Mouse (Mus musculus) thymus, adult 2 months (tissue): Measurements from ENCODE around the gene Arhgap33. TPM values are rescaled to one million over a fixed set of nuclear protein-coding genes. Genes with fewer than 3 reads are reported as not detected.
A peak's percentile ranks its signal among the peaks of the same experiment; 100 is the strongest.

ENCODE experiments used
- DNase-seq: peaks from one replicate; pipeline ENCODE4 v3.0.0; 2021
- H3K27ac ChIP-seq: fragments of 200-500 bp; 2 replicates; pipeline ENCODE4 v1.5.1; 2012; ENCODE audit warnings: low read length, control low read depth; ENCODE audit not compliant: control insufficient read depth, insufficient read depth
- H3K27me3 ChIP-seq: fragments of 200-500 bp; 2 replicates; pipeline ENCODE4 v1.6.1; 2012; ENCODE audit warnings: mild to moderate bottlenecking, low read length, moderate library complexity, mixed read lengths; ENCODE audit not compliant: control insufficient read depth, insufficient read depth
- H3K36me3 ChIP-seq: fragments of 200-500 bp; 2 replicates; pipeline ENCODE4 v1.6.1; 2012; ENCODE audit warnings: mild to moderate bottlenecking, low read length, moderate library complexity; ENCODE audit not compliant: control insufficient read depth, insufficient read depth
- H3K4me1 ChIP-seq: fragments of 200-500 bp; replicated peaks from 2 replicates; pipeline ENCODE4 v1.6.1; 2012; ENCODE audit warnings: low read length; ENCODE audit not compliant: control insufficient read depth, insufficient read depth
- H3K4me3 ChIP-seq: fragments of 200-500 bp; 2 replicates; pipeline ENCODE4 v1.5.1; 2012; ENCODE audit warnings: mild to moderate bottlenecking, low read length, control low read depth, moderate library complexity; ENCODE audit not compliant: control insufficient read depth, insufficient read depth
- CTCF ChIP-seq: fragments of 200-500 bp; IDR thresholded peaks from 2 replicates; pipeline ENCODE4 v1.5.1; 2012; ENCODE audit warnings: mild to moderate bottlenecking, control low read depth, low read length, moderate library complexity, borderline replicate concordance; ENCODE audit not compliant: control insufficient read depth, poor library complexity, insufficient read depth; ENCODE audit errors: extremely low read depth
- POLR2A ChIP-seq: fragments of 200-500 bp; IDR thresholded peaks from 2 replicates; pipeline ENCODE4 v1.6.1; 2012; ENCODE audit warnings: mild to moderate bottlenecking, low read length, control low read depth, moderate library complexity; ENCODE audit not compliant: control insufficient read depth, poor library complexity, insufficient read depth; ENCODE audit errors: extremely low read depth
- WGBS: fragments of 180-500 bp; shearing (Covaris S2); methylation state at CpG from one replicate; pipeline ENCODE4 v1.1.7; 2018; 5-methylcytosine and 5-hydroxymethylcytosine counted together
- polyA plus RNA-seq: library from polyadenylated mRNA; depleted of rRNA; stranded (reverse); fragments of >200 nt; gene quantifications from 2 replicates; pipeline ENCODE4 v1.2.3, GENCODE M21; 2012; rRNA removed

Arhgap33 gene
- polyA plus RNA-seq, 1 experiment, result 156 TPM

DNA sequence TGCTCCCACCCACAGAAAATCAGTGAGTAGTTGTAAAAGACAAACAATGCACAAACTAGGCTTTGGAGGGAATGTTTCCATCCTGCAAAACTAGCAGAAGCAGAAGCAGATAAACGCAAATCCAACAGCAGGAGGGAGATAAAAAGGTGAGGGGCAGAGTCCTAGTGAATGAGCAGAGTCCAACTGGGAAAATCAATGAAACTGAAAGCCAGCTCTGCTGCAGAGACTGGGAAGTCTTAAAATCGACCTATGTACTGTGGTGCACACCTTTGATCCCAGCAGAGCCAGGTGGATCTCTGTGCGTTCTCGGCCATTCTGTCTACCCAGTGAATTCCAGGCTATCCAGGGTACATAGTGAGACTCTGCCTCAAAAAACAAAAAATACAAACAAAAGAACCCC, 59.9 kb downstream of the Arhgap33 start:
- WGBS, result 70% methylated on average over 4 of the region's 4 CpGs
- Histone ChIP-seq H3K4me3 (no peak overlapping the region), H3K36me3 (no peaks in the 10 kb centered on the region), H3K27ac (no peak overlapping the region), H3K4me1 (no peaks in the 10 kb centered on the region), H3K27me3 (no peaks in the 10 kb centered on the region; the same call in 1 of the 2 replicates)
- DNase-seq, result no peak
- TF ChIP-seq POLR2A, result no peak
- no peak for TF ChIP-seq CTCF

DNA sequence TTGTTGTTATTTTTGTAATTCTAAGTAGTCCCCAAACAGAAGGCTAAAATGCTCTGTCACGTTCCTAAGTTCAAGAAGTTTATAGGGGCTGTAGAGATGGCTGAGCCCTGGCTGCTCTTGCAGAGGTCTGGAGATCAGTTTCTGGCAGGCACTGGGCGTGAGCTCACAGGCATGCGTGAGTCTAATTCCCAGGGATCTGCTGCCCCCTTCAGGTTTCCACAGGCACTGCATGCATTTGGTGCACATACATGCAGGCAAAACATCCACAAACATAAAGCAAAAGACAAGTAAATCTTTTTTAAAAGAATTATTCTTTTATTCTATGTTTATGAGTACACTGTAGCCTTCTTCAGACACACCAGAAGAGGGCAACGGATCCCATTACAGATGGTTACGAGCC, 62.4 kb downstream of the Arhgap33 start:
- 51% methylated on average over 5 of the region's 5 CpGs for WGBS
- Histone ChIP-seq H3K27ac (no peak overlapping the region), H3K4me1 (no peaks in the 10 kb centered on the region), H3K4me3 (no peak overlapping the region), H3K27me3 (no peaks in the 10 kb centered on the region; the same call in 1 of the 2 replicates), H3K36me3 (no peaks in the 10 kb centered on the region)
- DNase-seq, result peak; percentile 58
- no peak for TF ChIP-seq POLR2A
- TF ChIP-seq CTCF, result peak; percentile 67; the same call in 1 of the 2 replicates

Other genes with a start within 250 kb of the Arhgap33 start
- 2.9 and 3.3 TPM in 2 replicates for gene Clip3, start 243.3 kb downstream of the Arhgap33 start, polyA plus RNA-seq
- 159 and 192 TPM in 2 replicates for gene Alkbh6, start 226.3 kb downstream of the Arhgap33 start, polyA plus RNA-seq
- gene Syne4, start 220.3 kb downstream of the Arhgap33 start, polyA plus RNA-seq, result 15.4 and 16.8 TPM in 2 replicates
- 0.74 and 0.93 TPM in 2 replicates for gene E130208F15Rik, start 213.3 kb downstream of the Arhgap33 start, polyA plus RNA-seq
- 26.9 and 31.7 TPM in 2 replicates for gene Sdhaf1, start 211.2 kb downstream of the Arhgap33 start, polyA plus RNA-seq
- 0.78 and 1.1 TPM in 2 replicates for gene Lrfn3, start 172.3 kb downstream of the Arhgap33 start, polyA plus RNA-seq
- 273 and 417 TPM in 2 replicates for gene Tyrobp, start 121.3 kb downstream of the Arhgap33 start, polyA plus RNA-seq
- 212 and 279 TPM in 2 replicates for gene Hcst, start 115.2 kb downstream of the Arhgap33 start, polyA plus RNA-seq
- gene Nfkbid, start 113.3 kb downstream of the Arhgap33 start, polyA plus RNA-seq, result 72.8 and 77.4 TPM in 2 replicates
- 5.9 and 6.0 TPM in 2 replicates for gene Aplp1, start 89.5 kb downstream of the Arhgap33 start, polyA plus RNA-seq
- gene Kirrel2, start 77.4 kb downstream of the Arhgap33 start, polyA plus RNA-seq, result 0.05 and 0.15 TPM in 2 replicates
- 0.19 and 0.38 TPM in 2 replicates for gene Nphs1, start 76.7 kb downstream of the Arhgap33 start, polyA plus RNA-seq
- 0.13 and 0.62 TPM in 2 replicates for gene Prodh2, start 41.4 kb downstream of the Arhgap33 start, polyA plus RNA-seq
- 30.0 and 89.6 TPM in 2 replicates for gene Hspb6, start 17.1 kb upstream of the Arhgap33 start, polyA plus RNA-seq
- 36.1 and 36.3 TPM in 2 replicates for gene Proser3, start 17.2 kb upstream of the Arhgap33 start, polyA plus RNA-seq
- 73.0 and 78.6 TPM in 2 replicates for gene Lin37, start 24.8 kb upstream of the Arhgap33 start, polyA plus RNA-seq
- gene U2af1l4, start 28.2 kb upstream of the Arhgap33 start, polyA plus RNA-seq, result 81.5 and 84.2 TPM in 2 replicates
- gene Gm49396, start 28.3 kb upstream of the Arhgap33 start, polyA plus RNA-seq, result 7.3 and 8.8 TPM in 2 replicates
- 130 and 176 TPM in 2 replicates for gene Psenen, start 28.6 kb upstream of the Arhgap33 start, polyA plus RNA-seq
- gene Igflr1, start 30.4 kb upstream of the Arhgap33 start, polyA plus RNA-seq, result 26.1 and 31.7 TPM in 2 replicates
- gene Kmt2b, start 53.7 kb upstream of the Arhgap33 start, polyA plus RNA-seq, result 161 and 171 TPM in 2 replicates
- gene Zbtb32, start 63.8 kb upstream of the Arhgap33 start, polyA plus RNA-seq, result 1.9 and 3.2 TPM in 2 replicates
- gene Upk1a, start 77.8 kb upstream of the Arhgap33 start, polyA plus RNA-seq, result 4.5 and 7.5 TPM in 2 replicates
- gene Cox6b1, start 91.1 kb upstream of the Arhgap33 start, polyA plus RNA-seq, result 283 and 388 TPM in 2 replicates
- 0.13 TPM in 1 of 2 replicates, not detected in the other for gene Etv2, start 100.8 kb upstream of the Arhgap33 start, polyA plus RNA-seq
- gene Rbm42, start 115.3 kb upstream of the Arhgap33 start, polyA plus RNA-seq, result 117 and 129 TPM in 2 replicates
- gene Haus5, start 129.9 kb upstream of the Arhgap33 start, polyA plus RNA-seq, result 41.2 and 47.7 TPM in 2 replicates
- not detected in 2 replicates for gene Pmis2, start 136.5 kb upstream of the Arhgap33 start, polyA plus RNA-seq
- gene 2200002J24Rik, start 163.9 kb upstream of the Arhgap33 start, polyA plus RNA-seq, result 0.28 and 0.82 TPM in 2 replicates
- 2.7 and 3.8 TPM in 2 replicates for gene Atp4a, start 177.1 kb upstream of the Arhgap33 start, polyA plus RNA-seq
- 161 and 204 TPM in 2 replicates for gene Tmem147, start 194.5 kb upstream of the Arhgap33 start, polyA plus RNA-seq
- gene Gapdhs, start 208.6 kb upstream of the Arhgap33 start, polyA plus RNA-seq, result 0.11 and 1.1 TPM in 2 replicates
- 3.4 and 4.1 TPM in 2 replicates for gene Sbsn, start 216.4 kb upstream of the Arhgap33 start, polyA plus RNA-seq
- 26.3 and 35.6 TPM in 2 replicates for gene Dmkn, start 228.7 kb upstream of the Arhgap33 start, polyA plus RNA-seq